Mouse (Mus musculus): ENCODE data around the gene Cdc5l. TPM values are rescaled to one million over a fixed set of nuclear protein-coding genes. Genes with fewer than 3 reads are reported as not detected.

Cdc5l gene
- total and polyA plus RNA-seq, 3 experiments, result 7.5 to 109 (median 78.5) TPM

DNA sequence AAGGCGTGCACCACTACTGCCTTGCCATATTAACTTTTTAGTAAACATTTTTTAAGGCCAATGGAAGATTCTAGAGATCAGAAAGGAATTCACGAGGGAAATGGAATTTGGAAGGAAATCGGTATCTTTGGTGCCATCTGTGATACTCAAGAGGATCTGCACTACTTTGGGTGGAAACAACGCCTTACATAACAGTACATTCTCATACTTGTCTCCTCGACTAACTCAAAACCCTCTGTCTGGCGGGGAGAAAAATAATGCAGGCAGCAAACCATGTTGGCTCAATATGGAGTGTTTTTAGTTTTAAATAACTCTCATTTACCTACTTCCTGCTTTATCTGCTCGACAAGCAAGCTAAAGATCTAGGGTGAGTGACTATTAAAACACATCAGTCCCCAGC lies 37.2 kb upstream of the Cdc5l start:
- H3K36me3 ChIP-seq (replicated peaks), result no peaks in the 10 kb centered on the region
- no peak for DNase-seq (ENCODE audit: low spot score)
- H3K9me3 ChIP-seq (replicated peaks), result no peaks in the 10 kb centered on the region; the same call in 1 of the 2 replicates
- no peak overlapping the region for H3K4me3 ChIP-seq (ENCODE audit: low read depth, low read length)
- H3K27me3 ChIP-seq (ENCODE audit: insufficient read depth, low read length), result peaks cover 16% of the 10 kb centered on the region
- no peak for TF ChIP-seq TAL1 (conservative IDR thresholded peaks at IDR 0.05; ENCODE audit: low read depth, low read length)
- ATAC-seq (ENCODE audit: extremely low read depth, insufficient number of reproducible peaks, low FRiP score, poor library complexity, severe bottlenecking), result no peak
- H3K4me1 ChIP-seq (ENCODE audit: insufficient read depth, low read depth, low read length), result peaks cover 4% of the 10 kb centered on the region

GRCm38 (mm10) chr17:45468302-45468701 lies 34.8 kb upstream of the Cdc5l start:
- Histone ChIP-seq H3K9me3 (replicated peaks) (no peaks in the 10 kb centered on the region; the same call in 1 of the 2 replicates), H3K27me3 (ENCODE audit: insufficient read depth, low read length) (peaks cover 4% of the 10 kb centered on the region), H3K4me3 (ENCODE audit: low read depth, low read length) (no peak overlapping the region), H3K4me1 (ENCODE audit: insufficient read depth, low read depth, low read length) (no peaks in the 10 kb centered on the region), H3K36me3 (replicated peaks) (no peaks in the 10 kb centered on the region)
- no peak for DNase-seq (ENCODE audit: low spot score)
- no peak for ATAC-seq (ENCODE audit: extremely low read depth, insufficient number of reproducible peaks, low FRiP score, poor library complexity, severe bottlenecking)
- TF ChIP-seq GATA1 (IDR thresholded peaks at IDR 0.05; ENCODE audit: borderline replicate concordance, low read length) (no peak), TAL1 (conservative IDR thresholded peaks at IDR 0.05; ENCODE audit: low read depth, low read length) (no peak), POLR2AphosphoS5 (IDR thresholded peaks at IDR 0.05; ENCODE audit: insufficient replicate concordance, low read depth, low read length) (no peak), GATA2 (IDR thresholded peaks at IDR 0.05; ENCODE audit: borderline replicate concordance, low read depth, low read length) (no peak), CTCF (IDR thresholded peaks at IDR 0.05; ENCODE audit: low read depth, low read length) (no peak)

- Histone ChIP-seq H3K27me3 (ENCODE audit: insufficient read depth, low read length) (no peaks in the 10 kb centered on the region), H3K4me1 (ENCODE audit: insufficient read depth, low read depth, low read length) (no peaks in the 10 kb centered on the region), H3K4me3 (ENCODE audit: low read depth, low read length) (no peak overlapping the region), H3K9me3 (replicated peaks) (no peaks in the 10 kb centered on the region; the same call in 1 of the 2 replicates), H3K36me3 (replicated peaks) (no peaks in the 10 kb centered on the region)
- TF ChIP-seq GATA1 (IDR thresholded peaks at IDR 0.05; ENCODE audit: borderline replicate concordance, low read length) (no peak), TAL1 (conservative IDR thresholded peaks at IDR 0.05; ENCODE audit: low read depth, low read length) (no peak), POLR2AphosphoS5 (IDR thresholded peaks at IDR 0.05; ENCODE audit: insufficient replicate concordance, low read depth, low read length) (no peak), GATA2 (IDR thresholded peaks at IDR 0.05; ENCODE audit: borderline replicate concordance, low read depth, low read length) (no peak), CTCF (IDR thresholded peaks at IDR 0.05; ENCODE audit: low read depth, low read length) (no peak)
- ATAC-seq (ENCODE audit: extremely low read depth, insufficient number of reproducible peaks, low FRiP score, poor library complexity, severe bottlenecking), result no peak
- no peak for DNase-seq (ENCODE audit: low spot score)
These were observed 33.2 kb upstream of the Cdc5l start for GRCm38 (mm10) chr17:45466701-45467100.

DNA sequence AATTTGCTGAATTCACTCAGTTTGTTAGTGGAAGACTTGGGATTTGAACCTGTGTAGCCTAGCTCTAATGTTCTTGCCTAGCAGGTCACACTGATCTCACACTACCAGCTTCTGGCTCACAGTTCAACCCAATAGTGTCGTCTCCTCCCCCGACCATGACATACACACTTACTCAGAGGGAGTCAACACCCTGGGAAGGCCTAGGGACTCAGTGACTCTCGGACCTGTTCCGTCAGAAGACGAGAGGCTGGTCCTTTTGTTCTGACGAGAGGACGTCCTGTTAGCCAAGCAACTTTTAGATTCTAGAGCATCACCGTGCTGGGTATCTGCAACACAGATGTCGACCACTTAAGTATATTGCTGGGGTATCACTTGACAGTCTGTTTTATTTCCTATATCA lies 30.7 kb upstream of the Cdc5l start:
- H3K9me3 ChIP-seq (replicated peaks), result no peaks in the 10 kb centered on the region; the same call in 1 of the 2 replicates
- H3K4me3 ChIP-seq (ENCODE audit: low read depth, low read length), result no peak overlapping the region
- ATAC-seq (ENCODE audit: extremely low read depth, insufficient number of reproducible peaks, low FRiP score, poor library complexity, severe bottlenecking) (no peak), DNase-seq (ENCODE audit: low spot score) (no peak)
- TF ChIP-seq CTCF (IDR thresholded peaks at IDR 0.05; ENCODE audit: low read depth, low read length) (no peak), TAL1 (conservative IDR thresholded peaks at IDR 0.05; ENCODE audit: low read depth, low read length) (no peak), GATA2 (IDR thresholded peaks at IDR 0.05; ENCODE audit: borderline replicate concordance, low read depth, low read length) (no peak), GATA1 (IDR thresholded peaks at IDR 0.05; ENCODE audit: borderline replicate concordance, low read length) (no peak), POLR2AphosphoS5 (IDR thresholded peaks at IDR 0.05; ENCODE audit: insufficient replicate concordance, low read depth, low read length) (no peak)
- H3K4me1 ChIP-seq (ENCODE audit: insufficient read depth, low read depth, low read length), result no peaks in the 10 kb centered on the region
- no peaks in the 10 kb centered on the region for H3K36me3 ChIP-seq (replicated peaks)
- no peaks in the 10 kb centered on the region for H3K27me3 ChIP-seq (ENCODE audit: insufficient read depth, low read length)

DNA sequence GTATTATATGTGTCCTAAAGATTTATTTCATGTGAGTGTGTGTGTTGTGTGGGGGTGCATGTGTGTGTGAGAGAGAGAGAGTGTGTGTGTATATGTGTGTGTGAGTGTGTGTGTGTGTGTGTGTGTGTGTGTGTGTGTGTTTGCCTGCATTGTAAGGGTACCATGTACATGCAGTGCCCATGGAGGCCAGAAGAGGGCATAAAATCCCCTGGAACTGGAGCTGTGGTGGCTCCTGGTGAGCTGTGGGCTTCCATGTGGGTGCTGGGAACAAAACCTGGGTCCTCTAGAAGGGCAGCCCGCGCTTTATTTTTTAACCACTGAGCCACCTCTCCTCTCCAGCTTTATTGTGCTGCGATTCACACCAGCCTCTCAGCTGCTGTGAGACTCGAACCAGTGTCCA lies 29.0 kb upstream of the Cdc5l start:
- no peaks in the 10 kb centered on the region; the same call in 1 of the 2 replicates for H3K27me3 ChIP-seq (ENCODE audit: insufficient read depth, low read length)
- no peaks in the 10 kb centered on the region; the same call in 1 of the 2 replicates for H3K9me3 ChIP-seq (replicated peaks)
- H3K36me3 ChIP-seq (replicated peaks), result peaks cover 2% of the 10 kb centered on the region
- H3K4me1 ChIP-seq (ENCODE audit: insufficient read depth, low read depth, low read length), result no peaks in the 10 kb centered on the region
- DNase-seq (ENCODE audit: low spot score) (no peak), ATAC-seq (ENCODE audit: extremely low read depth, insufficient number of reproducible peaks, low FRiP score, poor library complexity, severe bottlenecking) (no peak)
- no peak overlapping the region for H3K4me3 ChIP-seq (ENCODE audit: low read depth, low read length)
- TF ChIP-seq GATA2 (IDR thresholded peaks at IDR 0.05; ENCODE audit: borderline replicate concordance, low read depth, low read length), result no peak
- no peak for TF ChIP-seq CTCF (IDR thresholded peaks at IDR 0.05; ENCODE audit: low read depth, low read length)
- TF ChIP-seq POLR2AphosphoS5 (IDR thresholded peaks at IDR 0.05; ENCODE audit: insufficient replicate concordance, low read depth, low read length), result no peak
- no peak for TF ChIP-seq TAL1 (conservative IDR thresholded peaks at IDR 0.05; ENCODE audit: low read depth, low read length)
- TF ChIP-seq GATA1 (IDR thresholded peaks at IDR 0.05; ENCODE audit: borderline replicate concordance, low read length), result no peak

DNA sequence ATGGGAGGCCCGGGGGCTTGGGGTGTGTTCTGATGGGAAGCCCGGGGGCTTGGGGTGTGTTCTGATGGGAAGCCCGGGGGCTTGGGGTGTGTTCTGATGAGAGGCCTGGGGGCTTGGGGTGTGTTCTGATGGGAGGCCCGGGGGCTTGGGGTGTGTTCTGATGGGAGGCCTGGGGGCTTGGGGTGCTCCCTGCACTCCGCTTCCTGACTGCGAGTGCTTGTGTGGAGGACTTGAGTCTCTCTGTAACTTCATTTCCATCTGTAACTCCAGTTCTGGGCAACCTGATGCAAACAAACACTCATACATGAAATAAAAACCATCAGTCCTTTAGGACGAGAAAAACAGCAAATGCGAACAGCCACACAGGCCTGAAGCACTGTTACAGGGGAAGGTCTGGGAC lies 25.5 kb upstream of the Cdc5l start:
- Histone ChIP-seq H3K4me3 (ENCODE audit: low read depth, low read length) (no peak overlapping the region), H3K27me3 (ENCODE audit: insufficient read depth, low read length) (no peaks in the 10 kb centered on the region; the same call in 1 of the 2 replicates), H3K4me1 (ENCODE audit: insufficient read depth, low read depth, low read length) (no peaks in the 10 kb centered on the region), H3K9me3 (replicated peaks) (no peaks in the 10 kb centered on the region), H3K36me3 (replicated peaks) (peaks cover 2% of the 10 kb centered on the region)
- ATAC-seq (ENCODE audit: extremely low read depth, insufficient number of reproducible peaks, low FRiP score, poor library complexity, severe bottlenecking) (no peak), DNase-seq (ENCODE audit: low spot score) (no peak)
- TF ChIP-seq POLR2AphosphoS5 (IDR thresholded peaks at IDR 0.05; ENCODE audit: insufficient replicate concordance, low read depth, low read length) (no peak), CTCF (IDR thresholded peaks at IDR 0.05; ENCODE audit: low read depth, low read length) (no peak), GATA1 (IDR thresholded peaks at IDR 0.05; ENCODE audit: borderline replicate concordance, low read length) (no peak), TAL1 (conservative IDR thresholded peaks at IDR 0.05; ENCODE audit: low read depth, low read length) (no peak), GATA2 (IDR thresholded peaks at IDR 0.05; ENCODE audit: borderline replicate concordance, low read depth, low read length) (no peak)
